Mouse (Mus musculus) testis, adult 2 months (tissue): ENCODE results near the gene Por.

ENCODE experiments used
- CTCF ChIP-seq: fragments of 200-500 bp; IDR thresholded peaks from 2 replicates; pipeline ENCODE4 v1.5.1; 2012; ENCODE audit warnings: low read depth, mild to moderate bottlenecking, inconsistent platforms, low read length, moderate library complexity; ENCODE audit not compliant: control insufficient read depth, insufficient read depth, insufficient replicate concordance
- POLR2A ChIP-seq: fragments of 200-500 bp; IDR thresholded peaks from 2 replicates; pipeline ENCODE4 v1.6.1; 2012; ENCODE audit warnings: low read depth, mild to moderate bottlenecking, inconsistent platforms, low read length, moderate library complexity; ENCODE audit not compliant: control insufficient read depth

- TF ChIP-seq POLR2A (no peak), CTCF (no peak)
Measured at GRCm38 (mm10) chr5:135730916-135731315, 61.1 kb downstream of the Por start.
